Comparison of ENCODE assay signal across 8 mouse cellular contexts in genomic region chr6:90607196-90607595, GRCm38 (mm10). TPM values are rescaled to one million over a fixed set of nuclear protein-coding genes. Genes with fewer than 3 reads are reported as not detected.
A peak's percentile ranks its signal among the peaks of the same experiment; 100 is the strongest.
DNase-seq lines count a peak whose midpoint lies in the region; ATAC-seq and TF ChIP-seq lines count a peak whose summit lies in the region.

No protein-coding gene starts in this region.

- intact Hi-C loops in heart, postnatal 14 days (cut with DNase I) = loop anchor here (2.0 to 5.0 kb wide), 2 partner anchors 45 to 122 kb away; no protein-coding TSS in a partner anchor

- no peak overlapping the region for H3K4me2 ChIP-seq in limb, embryonic 11.5 days (ENCODE audit: low read depth, severe bottlenecking)

- DNase-seq in adrenal gland, adult (ENCODE audit: inconsistent age in 2 of 2, low spot score in 1 of 2) = peak; percentile 69 to 85
- no peak for DNase-seq in adrenal gland, adult 8-10 months
- peak; percentile 54 for DNase-seq in ovary, postnatal 14 days (ENCODE audit: low spot score)
- no peak for DNase-seq in ovary, adult 18-20 months (ENCODE audit: low spot score)
- peak; percentile 55 for DNase-seq in cerebellum, adult 2 months
- peak; percentile 81 to 84 for DNase-seq in heart, postnatal 14 days
- peak; percentile 79 for DNase-seq in limb, embryonic 11.5 days (ENCODE audit: low spot score)
- DNase-seq in retina, adult 2 months (ENCODE audit: low read depth, low spot score) = peak; percentile 54

- no peaks in the 10 kb centered on the region for H3K4me1 ChIP-seq in cerebellum, adult 2 months (ENCODE audit: control insufficient read depth, insufficient read depth, low read length)
- H3K4me1 ChIP-seq in limb, embryonic 11.5 days (ENCODE audit: control insufficient read depth, insufficient read depth, low read length) = peaks cover 3% of the 10 kb centered on the region; the same call in 1 of the 2 replicates

- no peaks in the 10 kb centered on the region for H3K36me3 ChIP-seq in limb, embryonic 11.5 days (ENCODE audit: control insufficient read depth, insufficient read depth, low read length)

- H3K9me3 ChIP-seq in limb, embryonic 11.5 days (ENCODE audit: control insufficient read depth, low read length) = no peaks in the 10 kb centered on the region

- no peak overlapping the region for H3K9ac ChIP-seq in limb, embryonic 11.5 days (ENCODE audit: low read length)

- H3K27ac ChIP-seq in cerebellum, adult 2 months (ENCODE audit: insufficient read depth, low read length) = no peak overlapping the region
- H3K27ac ChIP-seq in limb, embryonic 11.5 days (replicated peaks; ENCODE audit: low read depth, low read length) = no peak overlapping the region

- ATAC-seq in limb, embryonic 11.5 days (ENCODE audit: insufficient number of reproducible peaks, low FRiP score, low TSS enrichment, low read depth) = no peak

- 13% methylated on average over 5 of the region's 5 CpGs for WGBS in cerebellum, adult 2 months
- WGBS in limb, embryonic 11.5 days = 23% methylated on average over 5 of the region's 5 CpGs

- TF ChIP-seq CTCF in cerebellum, adult 2 months (IDR thresholded peaks at IDR 0.05; ENCODE audit: borderline replicate concordance, insufficient read depth, low read depth, low read length) = peak; percentile 81

- H3K4me3 ChIP-seq in cerebellum, adult 2 months (replicated peaks; ENCODE audit: insufficient read depth, low read depth, low read length) = no peak overlapping the region
- H3K4me3 ChIP-seq in limb, embryonic 11.5 days (ENCODE audit: low read depth, low read length) = no peak overlapping the region

- H3K27me3 ChIP-seq in cerebellum, adult 2 months (ENCODE audit: control insufficient read depth, insufficient read depth, low read length) = no peaks in the 10 kb centered on the region
- H3K27me3 ChIP-seq in limb, embryonic 11.5 days (ENCODE audit: control insufficient read depth, insufficient read depth, low read length) = no peaks in the 10 kb centered on the region

- no peak for TF ChIP-seq POLR2A in cerebellum, adult 2 months (IDR thresholded peaks at IDR 0.05; ENCODE audit: borderline replicate concordance, insufficient read depth, low read length)

RNA-seq across cellular contexts. Expression of gene Slc41a3, which starts 2.7 kb away (rescaled TPM):
- 10 to 100 TPM; 21.5 to 72.6 (median 39.6) TPM for total RNA-seq in adrenal gland, adult 8-10 months (2022)
- 32.8 and 36.1 TPM in 2 replicates for polyA plus RNA-seq in cerebellum, adult 2 months (2012; rRNA removed)
- 10 to 100 TPM; 45.1 to 46.8 TPM for total RNA-seq in heart, postnatal 14 days (2021)
- 2.0 and 2.2 TPM in 2 replicates for polyA plus RNA-seq in limb, embryonic 11.5 days (2014; fragmentation: Nextera tagmentation; extraction: Ambion mirVana)

Comparison
In these comparisons a context has a peak if more than half of its experiments do, and no peak if none do; other contexts are left out.
1. DNase-seq: peak in adrenal gland, adult (2 of 2), ovary, postnatal 14 days (single experiment), cerebellum, adult 2 months (2 of 2), heart, postnatal 14 days (2 of 2), limb, embryonic 11.5 days (single experiment) and retina, adult 2 months (single experiment); none in adrenal gland, adult 8-10 months (single experiment) and ovary, adult 18-20 months (single experiment).